Mouse (Mus musculus): ENCODE data around the gene 4930442H23Rik. TPM values are rescaled to one million over a fixed set of nuclear protein-coding genes. Genes with fewer than 3 reads are reported as not detected.

The 4930442H23Rik gene
- total and polyA plus RNA-seq, 2 experiments from 2014 or later, result 0.24 TPM; not detected in 1

DNA sequence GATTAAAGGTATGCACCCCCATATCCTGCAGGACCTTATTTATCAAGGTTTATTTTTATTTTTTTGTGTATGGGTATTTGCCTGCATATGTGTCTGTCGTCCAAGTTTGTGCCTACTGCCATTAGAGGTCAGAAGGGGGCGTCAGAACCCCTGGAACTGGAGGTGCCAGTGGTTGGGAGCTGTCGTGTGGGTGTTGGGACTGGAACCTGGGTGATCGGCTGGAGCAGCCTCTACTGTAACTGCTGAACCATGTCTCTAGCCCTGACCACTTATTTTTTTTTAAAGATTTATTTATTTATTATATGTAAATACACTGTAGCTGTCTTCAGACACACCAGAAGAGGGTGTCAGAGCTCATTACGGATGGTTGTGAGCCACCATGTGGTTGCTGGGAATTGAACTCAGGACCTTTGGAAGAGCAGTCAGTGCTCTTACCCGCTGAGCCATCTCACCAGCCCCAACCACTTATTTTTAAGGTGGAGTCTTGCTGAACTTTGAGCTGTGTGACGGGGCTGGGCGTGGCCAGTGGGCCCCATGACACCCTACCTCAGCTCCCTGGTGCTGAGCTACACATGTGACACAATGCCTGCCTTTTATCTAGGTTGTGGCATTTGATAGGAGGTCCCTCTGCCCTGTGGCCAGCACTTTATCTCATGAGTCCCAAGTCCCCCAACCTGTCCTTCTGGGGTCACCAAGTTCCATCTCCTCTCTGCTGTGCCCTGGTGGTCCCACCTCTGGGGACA lies 19.5 kb upstream of the 4930442H23Rik start:
- Histone ChIP-seq H3K4me2 (ENCODE audit: low read depth) (no peak overlapping the region), H3K4me1 (ENCODE audit: insufficient read depth) (no peaks in the 10 kb centered on the region), H3K27ac (ENCODE audit: low read depth, low read length) (no peak overlapping the region), H3K36me3 (ENCODE audit: insufficient read depth) (peaks cover 33% of the 10 kb centered on the region), H3K4me3 (ENCODE audit: low read depth, low read length) (no peak overlapping the region), H3K27me3 (ENCODE audit: insufficient read depth, low read length) (no peaks in the 10 kb centered on the region), H3K9me3 (ENCODE audit: low read length) (no peaks in the 10 kb centered on the region), H3K9ac (no peak overlapping the region)
- 67% methylated on average over 8 of the region's 8 CpGs for WGBS
- TF ChIP-seq CTCF (IDR thresholded peaks at IDR 0.05; ENCODE audit: low read depth), result no peak
- no peak for DNase-seq
- 0 out of 2 replicates have a peak, but pooled peaks have one; percentile 21 for ATAC-seq

DNA sequence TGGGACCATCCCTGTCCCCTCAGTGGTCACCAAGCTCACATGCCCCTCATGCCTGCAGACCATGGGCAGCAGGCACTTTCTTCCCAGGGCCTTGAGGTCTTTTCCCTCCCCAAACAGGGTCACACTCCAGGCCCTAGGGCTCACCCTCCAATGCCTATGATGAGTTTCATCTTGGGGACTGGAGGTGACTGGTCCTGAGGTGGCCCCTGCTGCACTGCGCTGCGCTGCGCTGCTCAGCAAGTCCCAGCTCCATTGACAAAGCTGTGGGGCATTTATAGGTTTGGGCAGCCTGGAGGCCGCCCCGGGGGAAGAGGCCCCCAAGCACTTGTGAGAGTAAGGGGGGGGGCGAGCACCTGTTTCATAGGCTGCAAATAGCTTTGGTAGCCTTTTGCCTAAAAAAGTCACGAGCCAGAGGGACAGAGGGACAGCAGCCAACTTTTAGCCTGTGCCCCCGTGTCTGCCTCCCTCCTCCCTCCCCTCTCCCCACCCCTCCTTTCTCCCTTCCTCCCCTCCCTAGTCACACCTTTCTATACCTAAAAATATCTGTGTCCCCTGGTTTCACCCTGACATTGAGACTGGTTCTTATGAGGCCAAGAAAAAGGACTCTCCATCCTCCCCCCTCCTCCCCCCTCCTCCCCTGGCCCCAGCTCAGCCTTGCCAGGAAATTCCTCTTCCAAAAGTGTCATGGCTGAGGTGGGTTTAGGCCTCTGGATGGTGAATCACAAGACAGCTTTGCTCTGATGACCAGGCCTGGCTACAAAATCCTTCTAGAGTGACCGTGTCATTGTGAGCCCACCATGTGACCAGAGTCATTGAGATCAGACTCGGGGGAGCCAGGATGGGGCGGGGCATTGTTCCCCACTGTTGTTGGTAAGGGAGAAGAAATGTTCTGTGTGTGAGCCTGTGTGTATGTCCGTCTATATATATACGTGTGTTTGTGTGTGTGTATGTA lies 18.4 kb upstream of the 4930442H23Rik start, which contains the start of gene Nmrk2:
Nmrk2 (minus strand) TSS at position 245 of the 952 bp plus-strand sequence.
- H3K27me3 ChIP-seq (ENCODE audit: insufficient read depth, low read length), result no peaks in the 10 kb centered on the region
- no peaks in the 10 kb centered on the region for H3K9me3 ChIP-seq (ENCODE audit: low read length)
- peaks cover 24% of the 10 kb centered on the region for H3K36me3 ChIP-seq (ENCODE audit: insufficient read depth)
- no peak within 1 kb of the TSS for H3K27ac ChIP-seq (ENCODE audit: low read depth, low read length)
- 62% methylated on average over 13 of the region's 13 CpGs for WGBS
- H3K4me2 ChIP-seq (ENCODE audit: low read depth), result no peak within 1 kb of the TSS
- no peak for TF ChIP-seq CTCF (IDR thresholded peaks at IDR 0.05; ENCODE audit: low read depth)
- H3K4me1 ChIP-seq (ENCODE audit: insufficient read depth), result no peaks in the 10 kb centered on the region
- ATAC-seq (no peak), DNase-seq (no peak)
- H3K4me3 ChIP-seq (ENCODE audit: low read depth, low read length), result no peak within 1 kb of the TSS
- H3K9ac ChIP-seq, result no peak within 1 kb of the TSS

DNA sequence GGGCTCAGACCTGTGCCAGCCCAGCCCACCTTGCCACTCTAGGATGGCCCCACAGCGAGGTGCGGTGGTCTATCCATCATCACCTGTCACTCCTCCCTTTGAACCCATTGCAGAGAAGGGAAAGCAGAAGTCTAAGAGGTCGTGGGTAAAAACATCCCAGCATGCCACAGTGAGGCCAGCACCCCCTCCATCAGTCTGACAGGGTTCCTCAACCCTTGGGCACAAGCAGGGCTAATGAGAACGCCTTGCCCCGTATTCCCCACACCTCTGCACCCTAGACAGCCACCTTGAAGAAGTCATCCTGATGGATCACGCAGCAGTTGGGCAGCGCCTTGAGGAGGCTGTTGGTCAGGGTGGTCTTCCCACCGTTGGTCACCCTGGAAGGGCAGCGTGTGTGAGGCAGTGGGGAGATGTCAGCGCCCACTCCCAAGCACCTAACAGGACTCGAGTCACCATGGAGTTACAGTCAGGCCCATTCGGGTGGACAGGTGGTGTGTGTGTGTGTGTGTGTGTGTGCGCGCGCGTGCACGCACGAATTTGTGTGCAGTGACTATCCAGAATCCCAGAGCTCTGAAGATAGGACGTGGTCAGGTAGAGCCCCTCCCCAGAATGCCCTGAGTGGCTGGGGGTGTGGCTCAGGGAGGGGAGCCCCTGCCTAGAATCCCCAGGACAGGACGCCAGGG lies 17.1 kb upstream of the 4930442H23Rik start:
- H3K9me3 ChIP-seq (ENCODE audit: low read length), result no peaks in the 10 kb centered on the region
- H3K4me1 ChIP-seq (ENCODE audit: insufficient read depth), result no peaks in the 10 kb centered on the region
- ATAC-seq, result no peak
- WGBS, result 81% methylated on average over 20 of the region's 20 CpGs
- TF ChIP-seq CTCF (IDR thresholded peaks at IDR 0.05; ENCODE audit: low read depth), result no peak
- 0 out of 2 replicates have a peak, but pooled peaks cover 3% of the 10 kb centered on the region for H3K27me3 ChIP-seq (ENCODE audit: insufficient read depth, low read length)
- no peak overlapping the region for H3K27ac ChIP-seq (ENCODE audit: low read depth, low read length)
- H3K4me2 ChIP-seq (ENCODE audit: low read depth), result no peak overlapping the region
- no peak for DNase-seq
- H3K36me3 ChIP-seq (ENCODE audit: insufficient read depth), result peaks cover 14% of the 10 kb centered on the region
- H3K9ac ChIP-seq, result no peak overlapping the region
- no peak overlapping the region for H3K4me3 ChIP-seq (ENCODE audit: low read depth, low read length)

DNA sequence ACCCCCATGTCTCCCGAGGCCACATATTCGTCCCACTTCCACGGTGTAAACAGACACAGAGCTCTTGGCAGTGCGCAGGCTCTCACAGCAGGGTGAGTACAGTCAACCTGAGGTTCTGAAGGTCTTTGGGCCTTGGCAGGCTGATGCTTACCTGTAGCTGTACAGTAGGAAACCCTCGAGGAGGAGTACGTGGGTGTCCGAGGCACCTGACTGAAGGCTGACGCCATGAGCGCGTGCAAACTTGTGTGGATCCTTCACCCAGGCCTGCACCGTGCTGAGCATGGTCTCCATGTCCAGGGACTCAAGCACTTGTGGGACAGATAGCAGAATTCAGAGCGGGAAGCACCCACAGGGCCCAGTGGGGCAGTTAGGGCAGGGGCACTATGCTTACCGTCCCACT lies 16.5 kb upstream of the 4930442H23Rik start:
- H3K36me3 ChIP-seq (ENCODE audit: insufficient read depth), result peaks cover 8% of the 10 kb centered on the region
- H3K4me1 ChIP-seq (ENCODE audit: insufficient read depth), result no peaks in the 10 kb centered on the region
- no peaks in the 10 kb centered on the region for H3K9me3 ChIP-seq (ENCODE audit: low read length)
- 85% methylated on average over 13 of the region's 13 CpGs for WGBS
- no peak overlapping the region for H3K27ac ChIP-seq (ENCODE audit: low read depth, low read length)
- no peak overlapping the region for H3K4me3 ChIP-seq (ENCODE audit: low read depth, low read length)
- no peak for ATAC-seq
- no peak for TF ChIP-seq CTCF (IDR thresholded peaks at IDR 0.05; ENCODE audit: low read depth)
- H3K4me2 ChIP-seq (ENCODE audit: low read depth), result no peak overlapping the region
- no peak for DNase-seq
- peaks cover 6% of the 10 kb centered on the region; the same call in 1 of the 2 replicates for H3K27me3 ChIP-seq (ENCODE audit: insufficient read depth, low read length)
- no peak overlapping the region for H3K9ac ChIP-seq

DNA sequence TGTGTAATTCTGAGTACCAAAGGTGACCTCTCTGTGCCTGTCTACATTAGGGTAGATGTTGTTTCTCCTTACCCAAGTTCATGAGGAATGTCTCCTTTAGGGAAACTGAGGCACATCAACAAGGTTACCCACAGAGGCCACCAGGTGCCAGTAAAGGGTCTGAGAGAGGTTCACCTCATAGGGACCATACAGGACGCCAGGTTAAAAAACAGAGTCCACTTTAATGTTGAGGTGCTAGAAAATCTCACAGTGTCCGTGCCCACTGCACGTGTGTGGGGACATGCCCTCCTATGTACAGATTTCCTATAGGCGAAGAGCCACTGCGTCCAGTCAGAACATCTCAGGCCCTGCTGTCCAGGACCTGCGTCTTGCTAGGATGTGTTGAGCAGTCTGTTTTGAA lies 15.3 kb upstream of the 4930442H23Rik start:
- ATAC-seq (no peak), DNase-seq (no peak)
- H3K36me3 ChIP-seq (ENCODE audit: insufficient read depth), result no peaks in the 10 kb centered on the region
- H3K4me2 ChIP-seq (ENCODE audit: low read depth), result no peak overlapping the region
- no peak for TF ChIP-seq CTCF (IDR thresholded peaks at IDR 0.05; ENCODE audit: low read depth)
- no peak overlapping the region for H3K4me3 ChIP-seq (ENCODE audit: low read depth, low read length)
- H3K9me3 ChIP-seq (ENCODE audit: low read length), result no peaks in the 10 kb centered on the region
- peaks cover 15% of the 10 kb centered on the region; the same call in 1 of the 2 replicates for H3K27me3 ChIP-seq (ENCODE audit: insufficient read depth, low read length)
- WGBS, result 85% methylated on average over 6 of the region's 6 CpGs
- no peak overlapping the region for H3K9ac ChIP-seq
- no peaks in the 10 kb centered on the region for H3K4me1 ChIP-seq (ENCODE audit: insufficient read depth)
- H3K27ac ChIP-seq (ENCODE audit: low read depth, low read length), result no peak overlapping the region

DNA sequence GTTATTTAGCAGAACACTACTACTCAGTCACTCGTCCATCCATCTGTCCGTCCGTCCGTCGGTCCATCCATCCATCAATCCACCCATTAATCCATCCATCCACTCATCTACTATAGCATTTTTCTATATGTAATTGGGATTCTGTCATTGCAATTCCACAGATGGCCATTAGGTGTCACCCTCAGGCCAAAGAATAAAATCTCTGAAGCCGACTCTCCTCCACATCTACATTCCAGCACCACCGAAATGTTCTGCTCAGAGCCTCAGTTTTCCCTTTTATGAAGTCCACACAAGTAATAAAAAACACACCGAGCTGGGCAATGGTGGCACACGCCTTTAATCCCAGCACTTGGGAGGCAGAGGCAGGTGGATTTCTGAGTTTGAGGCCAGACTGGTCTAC lies 14.6 kb upstream of the 4930442H23Rik start:
- Histone ChIP-seq H3K4me1 (ENCODE audit: insufficient read depth) (peaks cover 2% of the 10 kb centered on the region; the same call in 1 of the 2 replicates), H3K4me2 (ENCODE audit: low read depth) (no peak overlapping the region), H3K36me3 (ENCODE audit: insufficient read depth) (no peaks in the 10 kb centered on the region), H3K4me3 (ENCODE audit: low read depth, low read length) (no peak overlapping the region), H3K9me3 (ENCODE audit: low read length) (no peaks in the 10 kb centered on the region), H3K9ac (no peak overlapping the region), H3K27ac (ENCODE audit: low read depth, low read length) (no peak overlapping the region), H3K27me3 (ENCODE audit: insufficient read depth, low read length) (peaks cover 16% of the 10 kb centered on the region; the same call in 1 of the 2 replicates)
- TF ChIP-seq CTCF (IDR thresholded peaks at IDR 0.05; ENCODE audit: low read depth), result peak; percentile 84
- 1% methylated on average over 9 of the region's 9 CpGs for WGBS
- DNase-seq (peak; percentile 88), ATAC-seq (no peak)

Measured in forebrain, postnatal 0 days (tissue).